12 mouse cellular contexts compared by ENCODE assay signal in the genomic region with DNA sequence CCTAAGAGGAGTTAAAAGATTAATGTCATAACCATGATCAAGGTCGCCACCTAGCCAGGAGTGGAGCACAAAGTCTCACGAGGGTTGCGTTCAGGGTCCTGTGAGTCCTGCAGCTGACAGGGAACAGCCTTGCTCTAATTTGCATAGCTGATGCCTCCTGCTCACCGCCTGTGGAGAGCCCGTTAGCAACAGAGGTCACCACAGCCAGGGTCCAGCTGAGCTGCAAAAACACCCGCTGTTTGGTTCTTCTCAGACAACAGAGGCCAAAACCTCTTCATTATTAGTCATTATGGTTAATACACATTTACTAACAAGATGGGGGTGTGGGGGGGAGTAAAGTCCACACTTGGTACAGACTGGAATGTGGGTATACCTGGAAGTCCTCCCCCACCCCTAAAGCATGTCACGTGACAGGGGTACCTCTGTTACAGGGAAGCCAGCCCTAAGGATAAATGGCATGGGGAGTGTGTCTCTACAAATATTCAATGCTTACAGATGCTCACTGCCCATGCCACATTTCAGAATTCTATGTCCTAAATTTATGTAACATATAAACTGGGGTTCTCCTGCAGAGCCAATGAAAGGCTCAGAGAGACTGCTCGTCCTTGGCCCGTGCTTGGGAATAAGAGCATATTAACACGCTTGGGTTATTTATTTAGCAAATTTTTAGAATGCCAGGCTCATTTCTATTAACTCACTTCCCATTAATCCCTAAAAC.
DNase-seq lines count a peak whose midpoint lies in the region; ATAC-seq and TF ChIP-seq lines count a peak whose summit lies in the region.
"Had no signal": no experiment of that assay in that cellular context is flagged by ENCODE, and none has a peak within 500 bp of the region (broad histone marks: within the 10 kb centered on the region; RNA-seq: fewer than 3 reads in every experiment).

No protein-coding gene starts in this region.

- peaks cover 7% of the 10 kb centered on the region for H3K4me1 ChIP-seq in forebrain, embryonic 12.5 days
- H3K4me1 ChIP-seq in forebrain, postnatal 0 days (ENCODE audit: insufficient read depth), result no peaks in the 10 kb centered on the region
- no peaks in the 10 kb centered on the region for H3K4me1 ChIP-seq in ES-Bruce4 (ENCODE audit: control insufficient read depth, insufficient read depth, low read length)
- H3K4me1 ChIP-seq in kidney, embryonic 16.5 days (ENCODE audit: insufficient read depth, low read length), result no peaks in the 10 kb centered on the region
- H3K4me1 ChIP-seq in heart, embryonic 12.5 days (replicated peaks), result no peaks in the 10 kb centered on the region
- H3K4me1 ChIP-seq: limb, embryonic 15.5 days had no signal

- H3K9me3 ChIP-seq in forebrain, embryonic 12.5 days, result no peaks in the 10 kb centered on the region
- no peaks in the 10 kb centered on the region for H3K9me3 ChIP-seq in forebrain, postnatal 0 days (ENCODE audit: low read length)
- H3K9me3 ChIP-seq in ES-Bruce4 (replicated peaks; ENCODE audit: control insufficient read depth, insufficient read depth, low read length, poor library complexity, severe bottlenecking), result no peaks in the 10 kb centered on the region
- no peaks in the 10 kb centered on the region for H3K9me3 ChIP-seq in kidney, embryonic 16.5 days (ENCODE audit: low read length)
- H3K9me3 ChIP-seq in heart, embryonic 12.5 days (replicated peaks), result no peaks in the 10 kb centered on the region
- H3K9me3 ChIP-seq: limb, embryonic 15.5 days had no signal

- no peak for TF ChIP-seq CTCF in forebrain, postnatal 0 days (IDR thresholded peaks at IDR 0.05; ENCODE audit: low read depth)
- no peak for TF ChIP-seq CTCF in ES-Bruce4 (IDR thresholded peaks at IDR 0.05; ENCODE audit: low read depth, low read length)

- H3K36me3 ChIP-seq in forebrain, embryonic 12.5 days (replicated peaks), result no peaks in the 10 kb centered on the region
- no peaks in the 10 kb centered on the region for H3K36me3 ChIP-seq in forebrain, postnatal 0 days (ENCODE audit: insufficient read depth)
- no peaks in the 10 kb centered on the region for H3K36me3 ChIP-seq in ES-Bruce4 (ENCODE audit: control insufficient read depth, insufficient read depth, low read length, poor library complexity, severe bottlenecking)
- no peaks in the 10 kb centered on the region for H3K36me3 ChIP-seq in kidney, embryonic 16.5 days (ENCODE audit: insufficient read depth, low read length)
- no peaks in the 10 kb centered on the region for H3K36me3 ChIP-seq in heart, embryonic 12.5 days
- H3K36me3 ChIP-seq: limb, embryonic 15.5 days had no signal

- 16% methylated on average over 10 of the region's 10 CpGs for WGBS in forebrain, embryonic 12.5 days
- 22% methylated on average over 10 of the region's 10 CpGs for WGBS in forebrain, postnatal 0 days
- 21% methylated on average over 10 of the region's 10 CpGs for WGBS in kidney, embryonic 16.5 days
- WGBS in heart, embryonic 12.5 days, result 9% methylated on average over 10 of the region's 10 CpGs

- DNase-seq in forebrain, postnatal 0 days, result no peak
- DNase-seq in cerebellum, adult 9-10 months, result peak; percentile 39
- no peak for DNase-seq in heart, postnatal 4 days

- no peak overlapping the region for H3K27ac ChIP-seq in forebrain, embryonic 12.5 days
- H3K27ac ChIP-seq in forebrain, postnatal 0 days (ENCODE audit: low read depth, low read length), result no peak overlapping the region
- H3K27ac ChIP-seq in ES-Bruce4 (ENCODE audit: insufficient read depth, low read length), result no peak overlapping the region
- no peak overlapping the region for H3K27ac ChIP-seq in kidney, embryonic 16.5 days (ENCODE audit: low read length)
- H3K27ac ChIP-seq in heart, embryonic 12.5 days (ENCODE audit: poor library complexity, severe bottlenecking), result no peak overlapping the region
- H3K27ac ChIP-seq: limb, embryonic 15.5 days; stomach, postnatal 0 days had no signal

- no peak overlapping the region for H3K4me2 ChIP-seq in forebrain, embryonic 12.5 days
- no peak overlapping the region for H3K4me2 ChIP-seq in forebrain, postnatal 0 days (ENCODE audit: low read depth)
- no peak overlapping the region for H3K4me2 ChIP-seq in kidney, embryonic 16.5 days (replicated peaks; ENCODE audit: low read depth, low read length)
- no peak overlapping the region for H3K4me2 ChIP-seq in heart, embryonic 12.5 days
- H3K4me2 ChIP-seq: heart, embryonic 11.5 days; limb, embryonic 15.5 days had no signal

- H3K27me3 ChIP-seq in forebrain, embryonic 12.5 days, result no peaks in the 10 kb centered on the region
- no peaks in the 10 kb centered on the region for H3K27me3 ChIP-seq in forebrain, postnatal 0 days (ENCODE audit: insufficient read depth, low read length)
- 0 out of 2 replicates have a peak, but pooled peaks cover 1% of the 10 kb centered on the region for H3K27me3 ChIP-seq in ES-Bruce4 (ENCODE audit: control insufficient read depth, insufficient read depth, low read length, poor library complexity, severe bottlenecking)
- no peaks in the 10 kb centered on the region for H3K27me3 ChIP-seq in kidney, embryonic 16.5 days (ENCODE audit: insufficient read depth, low read length)
- peaks cover 12% of the 10 kb centered on the region for H3K27me3 ChIP-seq in heart, embryonic 12.5 days (replicated peaks)
- H3K27me3 ChIP-seq: limb, embryonic 15.5 days had no signal

- H3K4me3 ChIP-seq in forebrain, embryonic 12.5 days (replicated peaks), result no peak overlapping the region
- H3K4me3 ChIP-seq in forebrain, postnatal 0 days (ENCODE audit: low read depth, low read length), result no peak overlapping the region
- no peak overlapping the region for H3K4me3 ChIP-seq in ES-Bruce4 (ENCODE audit: low read depth, low read length)
- H3K4me3 ChIP-seq in kidney, embryonic 16.5 days (ENCODE audit: low read length), result no peak overlapping the region
- H3K4me3 ChIP-seq in heart, embryonic 12.5 days, result no peak overlapping the region
- H3K4me3 ChIP-seq: limb, embryonic 15.5 days had no signal

- ATAC-seq in forebrain, embryonic 12.5 days (ENCODE audit: low FRiP score), result peak; percentile 51
- ATAC-seq in forebrain, postnatal 0 days, result no peak
- 0 out of 2 replicates have a peak, but pooled peaks have one; percentile 35 for ATAC-seq in kidney, embryonic 16.5 days (ENCODE audit: low FRiP score, low TSS enrichment)
- ATAC-seq in granulocyte monocyte progenitor cell, adult 5-6 weeks (replicated peaks; ENCODE audit: poor library complexity, severe bottlenecking), result no peak
- ATAC-seq in heart, embryonic 12.5 days (ENCODE audit: insufficient number of reproducible peaks, low FRiP score), result no peak
- ATAC-seq: intestine, postnatal 0 days had no signal

- H3K9ac ChIP-seq in forebrain, embryonic 12.5 days, result no peak overlapping the region
- H3K9ac ChIP-seq in forebrain, postnatal 0 days, result no peak overlapping the region
- no peak overlapping the region for H3K9ac ChIP-seq in ES-Bruce4 (ENCODE audit: low read depth, poor library complexity, severe bottlenecking)
- H3K9ac ChIP-seq in kidney, embryonic 16.5 days (replicated peaks; ENCODE audit: low read length), result no peak overlapping the region
- H3K9ac ChIP-seq in heart, embryonic 12.5 days, result no peak overlapping the region
- H3K9ac ChIP-seq: limb, embryonic 15.5 days had no signal

- TF ChIP-seq POLR2A in ES-Bruce4 (IDR thresholded peaks at IDR 0.05; ENCODE audit: insufficient read depth, low read length), result no peak

- peak; percentile 70; the same call in 1 of the 2 replicates for TF ChIP-seq EP300 in ES-Bruce4 (IDR thresholded peaks at IDR 0.05; ENCODE audit: insufficient read depth, low read depth, low read length)

Comparison
In these comparisons a context has a peak if more than half of its experiments do, and no peak if none do; other contexts are left out.
1. ATAC-seq: peak in forebrain, embryonic 12.5 days (single experiment) and kidney, embryonic 16.5 days (single experiment); none in forebrain, postnatal 0 days (single experiment), granulocyte monocyte progenitor cell, adult 5-6 weeks (single experiment) and heart, embryonic 12.5 days (single experiment).